Mouse (Mus musculus) neutrophil, adult 59 days (primary cell): ENCODE measurements around the gene Gm28490. TPM values are rescaled to one million over a fixed set of nuclear protein-coding genes. Genes with fewer than 3 reads are reported as not detected.

Source experiments
- total RNA-seq, 2 experiments: library from RNA; stranded (reverse); gene quantifications; 1 replicate in 1 of 2; 2 replicates in 1 of 2; pipeline ENCODE4 v1.2.4; 2023

The Gm28490 gene
- total RNA-seq, result not detected

GRCm38 (mm10) chrY:31634656-31635055 is at the start of gene Gm28490:
Gene Gm28490, minus strand, starts transcription at chrY:31634756.

